Mouse (Mus musculus) small intestine, adult 2 months (tissue): ENCODE measurements around the gene Fbp1.

Experiments
- CTCF ChIP-seq: fragments of 200-500 bp; IDR thresholded peaks from 2 replicates; pipeline ENCODE4 v1.5.1; 2012; ENCODE audit warnings: low read depth, mild to moderate bottlenecking, control low read depth, inconsistent platforms, low read length, moderate library complexity, mixed read lengths; ENCODE audit not compliant: insufficient replicate concordance, insufficient read length; ENCODE audit errors: extremely low read depth
- POLR2A ChIP-seq: fragments of 200-500 bp; IDR thresholded peaks from 2 replicates; pipeline ENCODE4 v1.6.1; 2012; ENCODE audit warnings: low read depth, mild to moderate bottlenecking, control low read depth, inconsistent platforms, low read length, moderate library complexity

DNA sequence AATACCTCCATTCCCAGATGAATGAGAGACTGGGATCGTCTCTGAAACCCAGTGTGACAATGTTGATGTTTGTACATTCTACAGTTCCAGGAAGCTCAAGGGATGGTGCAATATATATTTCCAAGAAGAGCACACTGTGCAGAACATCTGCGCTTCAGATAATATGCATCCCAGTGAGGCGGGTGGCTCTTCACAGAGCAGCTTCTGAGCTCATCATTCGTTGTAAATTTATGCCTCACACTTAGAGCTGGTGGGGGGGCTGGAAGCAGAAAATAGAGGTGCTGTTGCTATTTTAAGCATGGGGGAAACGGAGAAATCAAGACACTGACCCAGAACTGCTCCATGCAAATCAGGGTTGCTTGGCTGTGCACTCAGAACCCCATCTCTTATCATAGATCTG lies 21.7 kb upstream of the Fbp1 start:
- TF ChIP-seq CTCF, result no peak
- no peak for TF ChIP-seq POLR2A
